Mouse (Mus musculus): ENCODE measurements around the gene Slc22a12. TPM values are rescaled to one million over a fixed set of nuclear protein-coding genes. Genes with fewer than 3 reads are reported as not detected.

Slc22a12 gene
- total RNA-seq, 2 experiments from 2014 or later, result not detected

- ATAC-seq (replicated peaks; ENCODE audit: low FRiP score, poor library complexity, severe bottlenecking), result no peak
Measured at GRCm38 (mm10) chr19:6522289-6522688, 20.5 kb downstream of the Slc22a12 start.

GRCm38 (mm10) chr19:6521630-6522029 lies 21.2 kb downstream of the Slc22a12 start:
- no peak for ATAC-seq (replicated peaks; ENCODE audit: low FRiP score, poor library complexity, severe bottlenecking)

- ATAC-seq (replicated peaks; ENCODE audit: low FRiP score, poor library complexity, severe bottlenecking), result no peak
Measured at GRCm38 (mm10) chr19:6519483-6519882, 23.3 kb downstream of the Slc22a12 start.

GRCm38 (mm10) chr19:6518601-6519000 lies 24.2 kb downstream of the Slc22a12 start:
- no peak for ATAC-seq (replicated peaks; ENCODE audit: low FRiP score, poor library complexity, severe bottlenecking)

- no peak for ATAC-seq (replicated peaks; ENCODE audit: low FRiP score, poor library complexity, severe bottlenecking)
Measured at GRCm38 (mm10) chr19:6516153-6516552, 26.7 kb downstream of the Slc22a12 start.

- no peak for ATAC-seq (replicated peaks; ENCODE audit: low FRiP score, poor library complexity, severe bottlenecking)
Measured at GRCm38 (mm10) chr19:6515448-6515847, 27.4 kb downstream of the Slc22a12 start.

GRCm38 (mm10) chr19:6514940-6515339 lies 27.9 kb downstream of the Slc22a12 start:
- ATAC-seq (replicated peaks; ENCODE audit: low FRiP score, poor library complexity, severe bottlenecking), result no peak

- ATAC-seq (replicated peaks; ENCODE audit: low FRiP score, poor library complexity, severe bottlenecking), result no peak
Measured at GRCm38 (mm10) chr19:6513389-6514139, 29.3 kb downstream of the Slc22a12 start.

GRCm38 (mm10) chr19:6510546-6510945 lies 32.3 kb downstream of the Slc22a12 start:
- no peak for ATAC-seq (replicated peaks; ENCODE audit: low FRiP score, poor library complexity, severe bottlenecking)

- no peak for ATAC-seq (replicated peaks; ENCODE audit: low FRiP score, poor library complexity, severe bottlenecking)
Measured at GRCm38 (mm10) chr19:6509881-6510280, 33.0 kb downstream of the Slc22a12 start.

GRCm38 (mm10) chr19:6507393-6507792 lies 35.4 kb downstream of the Slc22a12 start:
- no peak for ATAC-seq (replicated peaks; ENCODE audit: low FRiP score, poor library complexity, severe bottlenecking)

GRCm38 (mm10) chr19:6504656-6505045 lies 38.2 kb downstream of the Slc22a12 start:
- ATAC-seq (replicated peaks; ENCODE audit: low FRiP score, poor library complexity, severe bottlenecking), result no peak

GRCm38 (mm10) chr19:6503926-6504655 lies 38.7 kb downstream of the Slc22a12 start:
- no peak for ATAC-seq (replicated peaks; ENCODE audit: low FRiP score, poor library complexity, severe bottlenecking)

GRCm38 (mm10) chr19:6502543-6503319 lies 40.1 kb downstream of the Slc22a12 start:
- no peak for ATAC-seq (replicated peaks; ENCODE audit: low FRiP score, poor library complexity, severe bottlenecking)

- no peak for ATAC-seq (replicated peaks; ENCODE audit: low FRiP score, poor library complexity, severe bottlenecking)
Measured at GRCm38 (mm10) chr19:6502035-6502541, 40.7 kb downstream of the Slc22a12 start.

GRCm38 (mm10) chr19:6500636-6501025 lies 42.2 kb downstream of the Slc22a12 start:
- no peak for ATAC-seq (replicated peaks; ENCODE audit: low FRiP score, poor library complexity, severe bottlenecking)

GRCm38 (mm10) chr19:6499860-6500635 lies 42.8 kb downstream of the Slc22a12 start:
- ATAC-seq (replicated peaks; ENCODE audit: low FRiP score, poor library complexity, severe bottlenecking), result no peak

GRCm38 (mm10) chr19:6498350-6499131 lies 44.3 kb downstream of the Slc22a12 start:
- no peak for ATAC-seq (replicated peaks; ENCODE audit: low FRiP score, poor library complexity, severe bottlenecking)

GRCm38 (mm10) chr19:6497803-6498202 lies 45.0 kb downstream of the Slc22a12 start:
- no peak for ATAC-seq (replicated peaks; ENCODE audit: low FRiP score, poor library complexity, severe bottlenecking)
